Mouse (Mus musculus) kidney, adult 2 months (tissue): Measurements from ENCODE around the gene Sat2.

Source experiments
- CTCF ChIP-seq: fragments of 200-500 bp; conservative IDR thresholded peaks from 2 replicates; pipeline ENCODE4 v1.5.1; 2011; ENCODE audit warnings: low read depth, mild to moderate bottlenecking, control low read depth, low read length, moderate library complexity, mixed read lengths; ENCODE audit not compliant: insufficient read depth, insufficient read length
- POLR2A ChIP-seq: fragments of 200-500 bp; IDR thresholded peaks from one replicate; pipeline ENCODE4 v1.6.1; 2011; ENCODE audit warnings: low read depth, low read length, control low read depth

DNA sequence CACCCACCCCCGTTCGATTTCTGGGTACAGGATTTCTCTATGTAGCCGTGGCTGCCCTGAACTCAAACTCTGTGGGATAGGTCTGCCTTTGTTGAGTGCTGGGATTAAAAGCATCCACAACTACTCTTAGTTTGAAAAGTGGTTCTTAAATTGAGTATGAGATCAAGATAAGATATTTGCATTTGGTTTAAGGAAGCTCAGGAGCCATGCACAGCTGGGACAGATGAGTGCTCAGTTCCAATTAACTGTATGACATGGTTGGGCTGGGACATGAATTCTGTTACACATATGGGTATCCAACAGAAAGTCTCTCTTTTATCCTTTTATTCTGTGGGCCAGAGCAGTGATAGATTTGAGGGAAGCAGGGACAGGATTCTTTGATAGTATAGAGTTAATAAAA is 13.6 kb downstream of the Sat2 start:
- no peak for TF ChIP-seq POLR2A
- TF ChIP-seq CTCF = no peak
